Mouse (Mus musculus) brain, embryonic 14.5 days (tissue): ENCODE measurements around the gene Lrrtm1.

Experiments used
- CTCF ChIP-seq: fragments of 200-500 bp; IDR thresholded peaks from 2 replicates; pipeline ENCODE4 v1.5.1; 2012; ENCODE audit warnings: inconsistent platforms, mild to moderate bottlenecking, moderate library complexity, borderline replicate concordance; ENCODE audit not compliant: insufficient read depth, insufficient read length; ENCODE audit errors: extremely low read depth
- POLR2A ChIP-seq: fragments of 200-500 bp; IDR thresholded peaks from 2 replicates; pipeline ENCODE4 v1.6.1; 2012; ENCODE audit warnings: mild to moderate bottlenecking, inconsistent platforms, borderline replicate concordance; ENCODE audit not compliant: poor library complexity, insufficient read depth, insufficient read length, severe bottlenecking; ENCODE audit errors: extremely low read depth

DNA sequence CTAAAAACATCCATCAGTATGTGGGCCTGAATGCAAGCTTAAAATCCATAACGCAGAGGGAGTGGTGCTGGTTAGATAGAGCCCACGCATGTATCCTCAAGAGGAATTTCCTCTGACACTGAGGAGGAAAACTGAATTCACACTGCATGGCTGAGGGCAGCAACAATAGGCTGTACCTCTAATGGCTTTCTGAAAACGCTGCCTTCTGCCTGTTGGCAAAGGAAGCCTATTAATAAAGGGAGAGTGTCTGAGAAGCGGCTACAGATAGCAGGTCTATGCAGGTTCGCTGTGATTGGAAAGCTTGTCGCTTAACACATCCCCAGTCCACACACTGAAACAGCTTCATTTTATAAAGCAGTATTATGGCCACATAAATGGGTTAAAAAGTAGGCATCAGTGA, 48.9 kb downstream of the Lrrtm1 start:
- TF ChIP-seq CTCF (no peak), POLR2A (no peak)
